Mouse (Mus musculus) embryonic facial prominence, embryonic 15.5 days (tissue): Measurements from ENCODE around the gene Olfr48. TPM values are rescaled to one million over a fixed set of nuclear protein-coding genes. Genes with fewer than 3 reads are reported as not detected.

Source experiments
- ATAC-seq: fragments of 200-750 bp; cut with Nextera tagmentation; 2 replicates; pipeline ENCODE4 v1.8.0; 2017; ENCODE audit warnings: low read depth, moderate TSS enrichment; ENCODE audit not compliant: insufficient number of reproducible peaks, low FRiP score, low TSS enrichment
- H3K27ac ChIP-seq: fragments of 300-500 bp; sonication (generic); replicated peaks from 2 replicates; pipeline ENCODE4 v1.5.1; 2015; ENCODE audit warnings: mild to moderate bottlenecking, inconsistent platforms
- H3K27me3 ChIP-seq: fragments of 300-500 bp; sonication (generic); 2 replicates; pipeline ENCODE4 v1.6.1; 2015; ENCODE audit warnings: inconsistent platforms
- H3K36me3 ChIP-seq: fragments of 300-500 bp; sonication (generic); 2 replicates; pipeline ENCODE4 v1.6.1; 2015; ENCODE audit warnings: mild to moderate bottlenecking, inconsistent platforms
- H3K4me1 ChIP-seq: fragments of 300-500 bp; sonication (generic); 2 replicates; pipeline ENCODE4 v1.6.1; 2015; ENCODE audit warnings: inconsistent platforms
- H3K4me2 ChIP-seq: fragments of 300-500 bp; sonication (generic); replicated peaks from 2 replicates; pipeline ENCODE4 v1.6.1; 2015; ENCODE audit warnings: mild to moderate bottlenecking, inconsistent platforms
- H3K4me3 ChIP-seq: fragments of 300-500 bp; sonication (generic); replicated peaks from 2 replicates; pipeline ENCODE4 v1.5.1; 2015; ENCODE audit warnings: mild to moderate bottlenecking, inconsistent platforms
- H3K9ac ChIP-seq: fragments of 300-500 bp; sonication (generic); 2 replicates; pipeline ENCODE4 v1.6.1; 2015; ENCODE audit warnings: inconsistent platforms
- H3K9me3 ChIP-seq: fragments of 300-500 bp; sonication (generic); replicated peaks from 2 replicates; pipeline ENCODE4 v1.6.1; 2016; ENCODE audit warnings: inconsistent platforms
- WGBS: fragments of 180-500 bp; shearing (Covaris S2); methylation state at CpG from one replicate; pipeline ENCODE4 v1.1.7; 2015; 5-methylcytosine and 5-hydroxymethylcytosine counted together
- polyA plus RNA-seq: library from polyadenylated mRNA; unstranded; fragments of >200 nt; fragmentation: Nextera tagmentation; extraction: Ambion mirVana; gene quantifications from 2 replicates; pipeline ENCODE4 v1.2.1, GENCODE M21; 2015

The Olfr48 gene
- polyA plus RNA-seq = 0.12 TPM in 1 of 2 replicates, not detected in the other

- Histone ChIP-seq H3K27ac (no peak within 1 kb of the TSS), H3K9me3 (no peaks in the 10 kb centered on the region), H3K27me3 (no peaks in the 10 kb centered on the region), H3K4me2 (no peak within 1 kb of the TSS), H3K36me3 (no peaks in the 10 kb centered on the region), H3K4me1 (no peaks in the 10 kb centered on the region), H3K9ac (no peak within 1 kb of the TSS), H3K4me3 (no peak within 1 kb of the TSS)
- WGBS = 87% methylated on average over 5 of the region's 5 CpGs
- ATAC-seq = no peak
These were observed at the start of gene Olfr48 for GRCm38 (mm10) chr2:89848105-89848504. Gene Olfr48, minus strand, starts transcription at chr2:89848205.

GRCm38 (mm10) chr2:89878137-89878536, 30.1 kb upstream of the Olfr48 start, which contains the start of gene Olfr1257:
Gene Olfr1257, plus strand, starts transcription at chr2:89878437.
- 76% methylated on average over 1 of the region's 1 CpGs for WGBS
- H3K4me3 ChIP-seq = no peak within 1 kb of the TSS
- H3K4me1 ChIP-seq = no peaks in the 10 kb centered on the region
- no peak within 1 kb of the TSS for H3K27ac ChIP-seq
- no peak for ATAC-seq
- H3K4me2 ChIP-seq = no peak within 1 kb of the TSS
- no peaks in the 10 kb centered on the region for H3K27me3 ChIP-seq
- no peaks in the 10 kb centered on the region for H3K36me3 ChIP-seq
- no peaks in the 10 kb centered on the region for H3K9me3 ChIP-seq
- H3K9ac ChIP-seq = no peak within 1 kb of the TSS

GRCm38 (mm10) chr2:89849230-89849629, 1.2 kb upstream of the Olfr48 start:
- Histone ChIP-seq H3K4me3 (no peak overlapping the region), H3K27me3 (no peaks in the 10 kb centered on the region), H3K9ac (no peak overlapping the region), H3K27ac (no peak overlapping the region), H3K4me1 (no peaks in the 10 kb centered on the region), H3K4me2 (no peak overlapping the region), H3K36me3 (no peaks in the 10 kb centered on the region), H3K9me3 (no peaks in the 10 kb centered on the region)
- no peak for ATAC-seq
- WGBS = 95% methylated on average over 1 of the region's 1 CpGs

- H3K27me3 ChIP-seq = no peaks in the 10 kb centered on the region
- no peak within 1 kb of the TSS for H3K4me2 ChIP-seq
- ATAC-seq = no peak
- H3K9me3 ChIP-seq = no peaks in the 10 kb centered on the region
- H3K9ac ChIP-seq = no peak within 1 kb of the TSS
- no peaks in the 10 kb centered on the region for H3K4me1 ChIP-seq
- no peak within 1 kb of the TSS for H3K4me3 ChIP-seq
- WGBS = 45% methylated on average over 2 of the region's 2 CpGs
- no peaks in the 10 kb centered on the region for H3K36me3 ChIP-seq
- H3K27ac ChIP-seq = no peak within 1 kb of the TSS
These were observed 6.5 kb downstream of the Olfr48 start, which contains the start of gene Olfr1256 for GRCm38 (mm10) chr2:89841455-89841854. Gene Olfr1256, minus strand, starts transcription at chr2:89841555.

DNA sequence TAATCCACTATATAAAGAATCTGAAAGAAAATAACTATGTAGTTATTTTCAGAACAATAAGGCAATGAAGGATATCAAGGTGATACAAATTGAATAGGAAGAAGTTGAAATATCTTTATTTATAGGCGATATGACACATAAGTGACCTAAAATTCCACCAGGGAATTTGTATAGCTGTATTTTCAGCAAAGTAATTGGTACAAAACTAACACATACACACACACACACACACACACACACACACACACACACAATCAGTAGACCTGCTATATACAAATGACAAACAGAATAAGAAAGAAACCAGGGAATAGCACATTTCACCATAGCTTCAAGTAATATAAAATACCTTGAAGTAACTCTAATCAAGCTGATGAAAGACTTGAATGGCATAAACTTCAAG, 27.8 kb downstream of the Olfr48 start:
- H3K4me3 ChIP-seq = no peak overlapping the region
- H3K27me3 ChIP-seq = no peaks in the 10 kb centered on the region
- H3K27ac ChIP-seq = no peak overlapping the region
- no peaks in the 10 kb centered on the region for H3K4me1 ChIP-seq
- no peaks in the 10 kb centered on the region for H3K9me3 ChIP-seq
- no peaks in the 10 kb centered on the region for H3K36me3 ChIP-seq
- 75% methylated on average over 1 of the region's 1 CpGs for WGBS
- H3K9ac ChIP-seq = no peak overlapping the region
- no peak for ATAC-seq
- no peak overlapping the region for H3K4me2 ChIP-seq

GRCm38 (mm10) chr2:89811751-89812150, 36.3 kb downstream of the Olfr48 start, which contains the start of gene Olfr1255:
Gene Olfr1255, plus strand, starts transcription at chr2:89812051.
- H3K36me3 ChIP-seq = no peaks in the 10 kb centered on the region
- no peaks in the 10 kb centered on the region for H3K27me3 ChIP-seq
- no peak for ATAC-seq
- H3K4me3 ChIP-seq = no peak within 1 kb of the TSS
- 75% methylated on average over 3 of the region's 3 CpGs for WGBS
- no peaks in the 10 kb centered on the region for H3K4me1 ChIP-seq
- H3K9me3 ChIP-seq = no peaks in the 10 kb centered on the region
- H3K4me2 ChIP-seq = no peak within 1 kb of the TSS
- H3K27ac ChIP-seq = no peak within 1 kb of the TSS
- no peak within 1 kb of the TSS for H3K9ac ChIP-seq

DNA sequence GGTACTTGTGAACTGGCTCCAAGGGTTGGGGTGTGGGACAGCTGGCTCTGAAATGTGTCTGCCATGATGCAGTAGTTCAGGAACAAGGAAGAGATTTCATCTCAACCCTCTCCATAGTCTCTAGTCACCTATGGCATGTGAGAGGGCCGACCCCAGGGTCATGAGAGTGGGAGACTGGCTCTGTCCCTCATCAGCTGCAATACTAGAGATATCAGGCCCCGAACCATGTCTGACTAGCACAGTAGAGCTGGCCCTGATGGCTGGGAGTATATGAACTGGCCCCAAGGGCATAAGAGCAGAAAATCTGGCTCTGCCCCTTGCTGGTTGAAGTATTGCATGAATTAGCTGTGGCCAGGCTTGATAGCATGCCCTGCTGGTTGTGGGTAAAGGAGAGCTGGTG, 37.3 kb downstream of the Olfr48 start:
- Histone ChIP-seq H3K4me2 (no peak overlapping the region), H3K27ac (no peak overlapping the region), H3K4me3 (no peak overlapping the region), H3K4me1 (no peaks in the 10 kb centered on the region), H3K9me3 (no peaks in the 10 kb centered on the region), H3K9ac (no peak overlapping the region), H3K27me3 (no peaks in the 10 kb centered on the region), H3K36me3 (no peaks in the 10 kb centered on the region)
- WGBS = 90% methylated on average over 2 of the region's 2 CpGs
- ATAC-seq = no peak

DNA sequence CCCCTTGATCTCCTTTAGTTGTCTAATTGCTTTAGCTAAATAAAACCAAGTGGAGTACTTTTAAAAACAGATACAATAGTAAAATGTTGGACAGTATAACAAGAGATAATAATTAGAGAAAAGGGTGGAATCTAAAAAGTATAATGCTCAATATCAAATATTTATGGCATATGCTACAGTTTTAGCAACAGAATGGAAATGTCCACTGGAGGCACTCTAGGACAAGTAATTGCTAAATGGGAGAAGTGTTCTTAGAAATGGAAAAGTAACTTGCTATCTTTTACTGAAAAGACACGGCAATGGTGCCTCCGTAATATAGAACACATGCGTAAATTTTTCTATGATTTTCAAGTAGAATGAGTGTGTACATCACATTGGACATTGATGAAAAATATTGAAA, 48.4 kb downstream of the Olfr48 start:
- ATAC-seq = no peak
- H3K9me3 ChIP-seq = no peaks in the 10 kb centered on the region
- H3K36me3 ChIP-seq = no peaks in the 10 kb centered on the region
- 83% methylated on average over 3 of the region's 3 CpGs for WGBS
- no peak overlapping the region for H3K9ac ChIP-seq
- no peaks in the 10 kb centered on the region for H3K4me1 ChIP-seq
- no peak overlapping the region for H3K4me3 ChIP-seq
- H3K27ac ChIP-seq = no peak overlapping the region
- H3K4me2 ChIP-seq = no peak overlapping the region
- H3K27me3 ChIP-seq = no peaks in the 10 kb centered on the region

GRCm38 (mm10) chr2:89793519-89793918, 54.5 kb downstream of the Olfr48 start, which contains the start of gene Olfr1254:
Gene Olfr1254, minus strand, starts transcription at chr2:89793619.
- no peaks in the 10 kb centered on the region for H3K36me3 ChIP-seq
- H3K9me3 ChIP-seq = no peaks in the 10 kb centered on the region
- no peaks in the 10 kb centered on the region for H3K4me1 ChIP-seq
- H3K27me3 ChIP-seq = no peaks in the 10 kb centered on the region
- H3K27ac ChIP-seq = no peak within 1 kb of the TSS
- no peak within 1 kb of the TSS for H3K9ac ChIP-seq
- H3K4me2 ChIP-seq = no peak within 1 kb of the TSS
- H3K4me3 ChIP-seq = no peak within 1 kb of the TSS
- ATAC-seq = no peak

Other genes with a start within 250 kb of the Olfr48 start
- gene Olfr1247, start 234.1 kb downstream of the Olfr48 start, polyA plus RNA-seq = 0.05 TPM in 1 of 2 replicates, not detected in the other
- not detected in 2 replicates for gene Olfr1248, start 230.0 kb downstream of the Olfr48 start, polyA plus RNA-seq
- not detected in 2 replicates for gene Olfr1249, start 213.2 kb downstream of the Olfr48 start, polyA plus RNA-seq
- gene Olfr1250, start 186.7 kb downstream of the Olfr48 start, polyA plus RNA-seq = not detected in 2 replicates
- gene Olfr1251, start 176.3 kb downstream of the Olfr48 start, polyA plus RNA-seq = not detected in 2 replicates
- gene Olfr1252, start 123.2 kb downstream of the Olfr48 start, polyA plus RNA-seq = not detected in 2 replicates
- not detected in 2 replicates for gene Olfr1253, start 91.1 kb downstream of the Olfr48 start, polyA plus RNA-seq
- not detected in 2 replicates for gene Olfr1254, start 54.6 kb downstream of the Olfr48 start, polyA plus RNA-seq
- not detected in 2 replicates for gene Olfr1255, start 36.2 kb downstream of the Olfr48 start, polyA plus RNA-seq
- not detected in 2 replicates for gene Olfr1256, start 6.7 kb downstream of the Olfr48 start, polyA plus RNA-seq
- not detected in 2 replicates for gene Olfr1257, start 30.2 kb upstream of the Olfr48 start, polyA plus RNA-seq
- gene Olfr1258, start 79.1 kb upstream of the Olfr48 start, polyA plus RNA-seq = 0.11 TPM in 1 of 2 replicates, not detected in the other
- gene Olfr1259, start 100.5 kb upstream of the Olfr48 start, polyA plus RNA-seq = 0.04 TPM in 1 of 2 replicates, not detected in the other
- not detected in 2 replicates for gene Olfr1260, start 126.1 kb upstream of the Olfr48 start, polyA plus RNA-seq
- gene Olfr1261, start 143.0 kb upstream of the Olfr48 start, polyA plus RNA-seq = not detected in 2 replicates
- gene Olfr1262, start 151.9 kb upstream of the Olfr48 start, polyA plus RNA-seq = not detected in 2 replicates
- not detected in 2 replicates for gene Olfr1263, start 163.9 kb upstream of the Olfr48 start, polyA plus RNA-seq
- 0.08 and 0.23 TPM in 2 replicates for gene Olfr1264, start 177.4 kb upstream of the Olfr48 start, polyA plus RNA-seq
- gene Olfr1265, start 187.1 kb upstream of the Olfr48 start, polyA plus RNA-seq = not detected in 2 replicates
- 0.12 TPM in 1 of 2 replicates, not detected in the other for gene Olfr140, start 215.4 kb upstream of the Olfr48 start, polyA plus RNA-seq